Mouse (Mus musculus) kidney, postnatal 25 days (tissue): ENCODE measurements around the gene Fbxw13.
A peak's percentile ranks its signal among the peaks of the same experiment; 100 is the strongest.
"Not testable (repeated sequence)": the region's sequence is repeated elsewhere in the genome, so short reads cannot be mapped to it uniquely, and the experiment has no call there.

Experiments
- DNase-seq, 2 experiments: peaks; one replicate each; pipeline ENCODE4 v3.0.0; 2021; ENCODE audit warnings: mixed read lengths in 2 of 2

Fbxw13 gene

GRCm38 (mm10) chr9:109195875-109196274, at the start of gene Fbxw13:
TSS of gene Fbxw13 (minus strand) at chr9:109195975.
- not testable (repeated sequence) for DNase-seq

GRCm38 (mm10) chr9:109234654-109235053, 38.9 kb upstream of the Fbxw13 start, which contains the start of gene Fbxw20:
TSS of gene Fbxw20 (minus strand) at chr9:109234754.
- no peak for DNase-seq

GRCm38 (mm10) chr9:109218449-109218848, 22.7 kb upstream of the Fbxw13 start:
- peak in 1 of 2 experiments; percentile 36 for DNase-seq

- not testable (repeated sequence) for DNase-seq
Measured at GRCm38 (mm10) chr9:109201347-109201746, 5.6 kb upstream of the Fbxw13 start.

GRCm38 (mm10) chr9:109200349-109200748, 4.6 kb upstream of the Fbxw13 start:
- DNase-seq, result no peak

- no peak for DNase-seq
Measured at GRCm38 (mm10) chr9:109199353-109199752, 3.6 kb upstream of the Fbxw13 start.

GRCm38 (mm10) chr9:109177208-109177607, 18.6 kb downstream of the Fbxw13 start:
- no peak for DNase-seq

- no peak for DNase-seq
Measured at GRCm38 (mm10) chr9:109176301-109176700, 19.5 kb downstream of the Fbxw13 start.

GRCm38 (mm10) chr9:109167316-109167715, 28.5 kb downstream of the Fbxw13 start:
- no peak for DNase-seq

- no peak for DNase-seq
Measured at GRCm38 (mm10) chr9:109161941-109162340, 33.8 kb downstream of the Fbxw13 start, which contains the start of gene Fbxw21. TSS of gene Fbxw21 (minus strand) at chr9:109162041.

GRCm38 (mm10) chr9:109140414-109140813, 55.4 kb downstream of the Fbxw13 start:
- DNase-seq, result not testable (repeated sequence)

- DNase-seq, result no peak
Measured at GRCm38 (mm10) chr9:109130076-109130475, 65.7 kb downstream of the Fbxw13 start.
